Mouse (Mus musculus): ENCODE results near the gene Rbfox1. TPM values are rescaled to one million over a fixed set of nuclear protein-coding genes. Genes with fewer than 3 reads are reported as not detected.

The Rbfox1 gene
- polyA plus RNA-seq, 1 experiment: 1.5 TPM

DNA sequence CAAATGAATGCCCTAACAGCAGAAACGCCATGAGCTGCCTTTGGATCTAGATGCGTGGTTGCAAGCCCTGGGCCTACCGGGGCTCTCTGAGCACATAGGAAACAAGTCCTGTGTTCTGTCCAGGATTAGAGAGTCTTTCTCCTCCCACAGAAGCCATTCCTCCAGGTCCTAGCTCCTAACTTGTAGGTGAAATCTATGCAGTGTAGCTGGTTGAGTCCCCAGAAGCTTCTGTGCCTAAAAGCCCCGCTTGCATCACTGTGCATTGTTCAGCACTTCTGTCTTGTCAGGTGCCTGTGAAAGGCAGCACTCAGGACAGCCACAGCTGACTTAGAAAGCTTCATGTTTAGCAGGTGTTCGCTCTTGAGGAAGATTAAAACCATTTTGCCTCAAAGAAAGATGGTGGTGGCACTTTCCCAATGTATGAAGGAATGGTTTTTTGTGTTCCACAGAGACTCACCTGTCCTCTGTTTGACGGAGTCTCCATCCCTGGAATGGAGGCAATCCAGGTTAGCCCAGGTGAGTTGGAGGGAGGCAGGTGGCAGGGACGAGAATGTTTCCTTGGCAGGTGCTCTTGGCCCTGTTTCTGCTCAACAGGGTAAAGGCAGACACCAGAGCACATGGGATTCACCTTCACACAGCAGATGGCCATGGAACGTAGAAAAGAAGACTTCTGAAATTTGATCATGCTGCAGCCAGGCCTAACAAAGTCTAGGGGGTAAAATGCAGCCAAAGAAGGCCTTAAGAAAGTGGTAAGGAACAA lies 1213.0 kb downstream of the Rbfox1 start:
- H3K4me1 ChIP-seq (ENCODE audit: control insufficient read depth, insufficient read depth, insufficient read length, low read length): no peaks in the 10 kb centered on the region
- H3K4me3 ChIP-seq (ENCODE audit: insufficient read depth, low read depth, low read length): no peak overlapping the region
- no peak overlapping the region for H3K27ac ChIP-seq (replicated peaks; ENCODE audit: low read depth, low read length)

DNA sequence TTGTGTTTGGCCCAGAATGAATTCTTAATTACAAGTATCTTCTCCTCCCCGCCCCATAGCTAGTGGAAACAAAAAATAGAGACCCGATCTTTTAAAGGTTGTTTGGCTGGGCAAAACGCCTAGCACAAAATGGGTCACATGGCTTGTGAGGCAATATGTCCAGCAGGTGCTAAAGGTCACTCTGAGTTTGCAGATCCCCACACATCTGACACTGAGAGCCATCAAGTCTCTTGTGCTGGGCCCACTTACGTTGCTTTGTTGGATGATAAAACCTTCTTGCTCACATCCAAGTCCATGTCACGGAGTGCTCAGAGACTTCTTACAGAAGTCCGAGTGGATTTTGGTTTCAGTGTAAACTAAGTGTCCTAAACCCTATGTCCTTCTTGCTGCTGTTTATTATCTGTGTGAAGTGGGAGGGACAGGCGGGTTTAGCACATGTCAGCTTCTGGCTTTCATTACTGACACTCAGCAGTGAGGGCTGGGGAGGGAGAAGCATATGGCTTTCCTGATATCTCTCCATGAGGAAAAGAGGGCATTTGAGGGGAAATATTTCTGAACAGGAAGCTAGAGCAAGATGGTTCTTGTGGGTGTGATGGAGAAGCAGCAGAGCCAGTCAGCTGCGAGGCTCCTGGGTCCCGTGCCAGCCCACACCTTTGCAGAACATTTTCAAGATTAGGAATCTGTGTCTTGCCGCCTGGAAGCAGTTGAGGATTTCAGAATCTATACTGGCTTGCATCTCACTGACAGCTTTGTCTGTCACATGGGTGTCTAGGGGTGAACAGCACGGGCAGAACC lies 1214.5 kb downstream of the Rbfox1 start:
- no peaks in the 10 kb centered on the region for H3K4me1 ChIP-seq (ENCODE audit: control insufficient read depth, insufficient read depth, insufficient read length, low read length)
- no peak overlapping the region for H3K4me3 ChIP-seq (ENCODE audit: insufficient read depth, low read depth, low read length)
- H3K27ac ChIP-seq (replicated peaks; ENCODE audit: low read depth, low read length): no peak overlapping the region

DNA sequence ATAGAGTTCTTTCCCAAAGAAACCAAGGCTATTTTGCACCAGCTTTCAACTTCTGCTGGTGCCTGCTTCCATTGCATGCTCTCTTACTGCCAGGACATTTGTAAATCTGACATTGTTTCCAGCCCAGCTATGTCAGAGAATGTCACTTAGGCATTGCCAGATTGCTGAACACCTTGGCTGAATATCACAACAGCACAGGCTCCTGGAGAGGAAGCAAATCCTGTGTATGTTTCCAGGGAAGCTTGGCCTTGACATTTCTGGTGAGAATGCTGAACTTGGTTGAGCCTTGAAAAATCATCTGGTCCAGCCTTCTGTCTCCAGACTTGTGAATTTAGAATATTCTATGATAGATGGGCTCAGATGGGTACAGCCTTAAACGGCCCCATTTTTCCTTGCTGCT lies 1217.3 kb downstream of the Rbfox1 start:
- Histone ChIP-seq H3K4me1 (ENCODE audit: control insufficient read depth, insufficient read depth, insufficient read length, low read length) (no peaks in the 10 kb centered on the region), H3K27ac (replicated peaks; ENCODE audit: low read depth, low read length) (no peak overlapping the region), H3K4me3 (ENCODE audit: insufficient read depth, low read depth, low read length) (no peak overlapping the region)

DNA sequence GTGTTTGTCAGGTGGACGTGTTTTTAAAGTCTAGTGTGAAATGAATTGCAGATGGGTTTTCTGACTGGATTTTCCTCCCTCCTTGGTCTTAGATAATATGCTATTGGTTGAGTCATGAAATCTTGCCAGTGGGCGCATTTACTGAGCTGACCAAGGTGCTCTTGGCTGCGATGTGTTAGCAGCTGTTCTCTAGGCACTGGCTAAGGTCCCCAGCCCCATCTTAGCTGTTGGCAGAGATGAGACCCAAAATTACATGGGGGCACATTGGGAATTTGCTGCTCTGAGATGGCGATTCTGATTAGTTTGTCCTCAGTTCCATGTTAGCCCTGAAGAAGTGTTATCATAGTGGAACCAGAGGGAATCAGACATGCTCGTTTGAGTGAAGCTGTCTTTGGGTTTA lies 1218.1 kb downstream of the Rbfox1 start:
- Histone ChIP-seq H3K27ac (replicated peaks; ENCODE audit: low read depth, low read length) (no peak overlapping the region), H3K4me1 (ENCODE audit: control insufficient read depth, insufficient read depth, insufficient read length, low read length) (no peaks in the 10 kb centered on the region), H3K4me3 (ENCODE audit: insufficient read depth, low read depth, low read length) (no peak overlapping the region)

DNA sequence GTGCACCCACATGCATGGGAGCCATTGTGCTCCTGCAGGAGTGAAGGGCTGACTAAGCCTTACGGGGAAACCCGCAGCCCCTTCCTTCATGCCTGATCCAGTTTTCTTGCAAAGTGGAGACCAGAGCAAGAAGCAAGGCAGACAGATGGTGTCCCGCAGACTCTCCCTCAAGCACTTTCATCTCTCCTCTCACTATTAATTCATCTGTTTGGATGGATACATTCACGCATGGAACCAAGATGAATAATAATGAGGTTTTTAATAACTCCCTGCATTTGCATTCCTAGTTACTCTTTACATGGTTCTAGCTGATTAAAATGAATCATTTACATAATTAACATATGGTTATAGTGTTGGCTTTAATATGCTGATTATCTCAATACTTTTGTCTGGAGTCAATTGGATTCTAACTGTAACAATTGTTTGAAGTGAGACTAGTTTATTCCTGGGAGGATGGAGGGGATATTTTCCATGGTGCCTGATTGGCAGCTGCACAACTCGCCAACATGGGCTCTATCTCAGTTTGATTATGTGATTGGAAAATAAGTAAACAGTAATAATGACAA lies 1221.4 kb downstream of the Rbfox1 start:
- no peaks in the 10 kb centered on the region for H3K4me1 ChIP-seq (ENCODE audit: control insufficient read depth, insufficient read depth, insufficient read length, low read length)
- H3K27ac ChIP-seq (replicated peaks; ENCODE audit: low read depth, low read length): no peak overlapping the region
- H3K4me3 ChIP-seq (ENCODE audit: insufficient read depth, low read depth, low read length): no peak overlapping the region

DNA sequence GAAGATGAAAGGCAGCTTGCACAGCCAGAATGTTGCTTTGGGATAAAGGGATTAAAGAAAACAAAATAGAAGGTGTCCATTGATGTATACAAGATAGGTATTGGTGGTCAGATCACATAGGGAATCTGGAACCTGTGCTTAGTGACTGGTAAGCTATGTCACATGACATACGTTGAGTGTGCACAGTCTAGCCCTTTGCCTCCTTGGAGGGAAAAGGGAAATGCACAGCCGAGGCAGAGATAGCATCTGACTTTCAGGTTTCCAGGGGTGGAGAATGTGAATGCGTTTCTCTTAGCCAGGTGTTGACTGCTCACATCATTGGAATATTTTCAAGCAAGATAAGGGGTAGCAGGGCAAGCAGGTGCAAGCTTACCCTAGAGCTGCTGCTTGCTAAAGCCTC lies 1230.8 kb downstream of the Rbfox1 start:
- Histone ChIP-seq H3K4me3 (ENCODE audit: insufficient read depth, low read depth, low read length) (no peak overlapping the region), H3K4me1 (ENCODE audit: control insufficient read depth, insufficient read depth, insufficient read length, low read length) (no peaks in the 10 kb centered on the region), H3K27ac (replicated peaks; ENCODE audit: low read depth, low read length) (no peak overlapping the region)

DNA sequence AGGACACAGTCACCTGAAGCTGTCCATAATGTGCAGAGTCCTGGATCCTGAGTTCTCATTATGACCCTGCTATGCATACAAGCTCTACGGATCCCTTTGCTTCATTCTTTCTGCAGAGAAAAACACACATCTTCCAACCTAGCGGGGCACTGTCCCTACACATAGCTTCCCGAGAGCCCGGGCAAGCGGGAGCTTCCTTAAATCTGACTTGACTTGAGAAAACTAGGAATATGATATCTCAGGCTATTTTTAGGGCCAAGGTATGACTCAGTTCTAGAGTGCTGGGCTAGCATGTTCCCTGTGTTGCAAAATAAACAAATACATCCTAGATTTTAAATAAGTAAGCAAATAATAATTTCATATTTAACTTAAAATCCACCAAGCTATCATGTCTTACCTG lies 1244.4 kb downstream of the Rbfox1 start:
- H3K4me3 ChIP-seq (ENCODE audit: insufficient read depth, low read depth, low read length): no peak overlapping the region
- H3K4me1 ChIP-seq (ENCODE audit: control insufficient read depth, insufficient read depth, insufficient read length, low read length): no peaks in the 10 kb centered on the region
- H3K27ac ChIP-seq (replicated peaks; ENCODE audit: low read depth, low read length): no peak overlapping the region

DNA sequence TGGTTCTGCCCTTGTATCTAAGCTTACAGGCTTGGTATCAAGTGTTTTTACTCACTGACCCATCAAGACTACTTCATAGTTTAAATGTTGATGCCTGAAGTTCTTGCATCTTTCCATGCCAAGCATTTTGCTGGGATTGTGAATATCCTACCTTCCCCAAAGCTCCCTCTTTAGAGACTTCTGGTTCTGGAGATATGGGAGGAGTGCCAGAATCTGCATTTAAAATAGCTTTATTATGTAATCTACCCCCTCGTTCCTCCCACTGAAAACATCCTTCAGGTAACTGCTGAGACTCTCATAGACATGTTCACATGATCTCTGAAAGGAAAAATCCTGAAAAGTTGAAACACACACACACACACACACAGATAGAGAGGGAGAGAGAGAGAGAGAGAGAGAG lies 1247.3 kb downstream of the Rbfox1 start:
- Histone ChIP-seq H3K4me3 (ENCODE audit: insufficient read depth, low read depth, low read length) (no peak overlapping the region), H3K4me1 (ENCODE audit: control insufficient read depth, insufficient read depth, insufficient read length, low read length) (no peaks in the 10 kb centered on the region), H3K27ac (replicated peaks; ENCODE audit: low read depth, low read length) (no peak overlapping the region)

DNA sequence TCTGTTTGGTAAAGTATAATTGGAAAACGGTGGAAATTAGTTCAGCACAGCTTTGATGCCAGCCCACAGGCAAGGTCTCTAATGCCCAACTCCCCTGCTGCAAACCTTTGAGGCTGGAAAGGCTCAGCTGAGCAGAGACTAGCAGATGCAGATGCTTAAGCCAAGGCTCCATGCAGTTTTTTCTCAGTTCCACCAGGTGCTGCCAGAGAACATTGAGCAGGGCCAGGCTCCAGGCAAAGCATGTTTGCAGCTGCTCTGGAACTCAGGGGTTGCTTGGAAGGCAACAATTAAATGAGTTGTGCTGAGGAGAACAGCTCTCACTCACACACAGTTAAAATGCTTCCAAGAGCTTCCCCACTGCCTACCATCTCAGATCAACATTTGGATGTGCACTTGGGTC lies 1251.8 kb downstream of the Rbfox1 start:
- Histone ChIP-seq H3K4me3 (ENCODE audit: insufficient read depth, low read depth, low read length) (no peak overlapping the region), H3K4me1 (ENCODE audit: control insufficient read depth, insufficient read depth, insufficient read length, low read length) (no peaks in the 10 kb centered on the region), H3K27ac (replicated peaks; ENCODE audit: low read depth, low read length) (no peak overlapping the region)

DNA sequence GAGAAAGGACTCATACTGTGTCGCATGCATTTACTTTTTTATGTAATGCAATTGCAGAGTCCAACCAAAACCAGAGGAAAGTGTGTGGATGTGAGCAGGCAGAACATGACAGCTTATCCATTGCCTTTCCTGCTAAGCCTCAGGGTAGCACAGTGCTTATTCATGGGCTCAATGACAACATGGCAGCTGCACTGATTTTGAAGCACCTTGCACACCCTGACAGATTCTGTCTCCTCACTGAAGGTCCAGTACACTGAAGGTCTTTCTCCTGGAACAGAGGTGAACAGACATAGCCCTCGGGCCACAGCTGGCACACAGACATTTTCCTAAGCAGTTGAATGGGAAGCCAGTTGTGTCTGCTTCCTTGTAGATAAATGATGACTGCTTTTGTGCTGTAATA lies 1254.3 kb downstream of the Rbfox1 start:
- Histone ChIP-seq H3K4me3 (ENCODE audit: insufficient read depth, low read depth, low read length) (no peak overlapping the region), H3K4me1 (ENCODE audit: control insufficient read depth, insufficient read depth, insufficient read length, low read length) (no peaks in the 10 kb centered on the region)

DNA sequence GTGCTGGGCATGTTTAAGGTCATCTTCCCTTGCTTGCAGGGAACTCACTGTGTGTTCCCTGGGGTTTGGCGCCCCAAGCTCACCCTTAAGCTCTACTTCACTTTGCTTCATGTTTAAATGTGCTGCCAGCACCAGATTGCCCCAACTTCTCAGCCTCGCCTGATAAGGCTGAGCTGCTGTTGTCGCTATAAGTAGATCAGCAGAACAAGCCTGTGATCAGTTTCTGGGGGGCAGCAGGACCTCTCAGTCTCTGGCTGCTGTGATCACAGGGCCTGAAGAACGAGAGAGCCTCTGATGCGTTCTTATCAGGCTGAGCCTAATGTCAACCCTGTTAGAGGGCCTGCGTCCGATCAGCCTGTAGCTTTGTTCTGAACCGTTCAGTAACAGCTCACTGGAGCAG lies 1255.8 kb downstream of the Rbfox1 start:
- Histone ChIP-seq H3K4me3 (ENCODE audit: insufficient read depth, low read depth, low read length) (no peak overlapping the region), H3K4me1 (ENCODE audit: control insufficient read depth, insufficient read depth, insufficient read length, low read length) (no peaks in the 10 kb centered on the region), H3K27ac (replicated peaks; ENCODE audit: low read depth, low read length) (no peak overlapping the region)

More for the DNA sequence above, 1254.3 kb downstream of the Rbfox1 start:
- H3K27ac ChIP-seq (replicated peaks; ENCODE audit: low read depth, low read length): no peak overlapping the region

DNA sequence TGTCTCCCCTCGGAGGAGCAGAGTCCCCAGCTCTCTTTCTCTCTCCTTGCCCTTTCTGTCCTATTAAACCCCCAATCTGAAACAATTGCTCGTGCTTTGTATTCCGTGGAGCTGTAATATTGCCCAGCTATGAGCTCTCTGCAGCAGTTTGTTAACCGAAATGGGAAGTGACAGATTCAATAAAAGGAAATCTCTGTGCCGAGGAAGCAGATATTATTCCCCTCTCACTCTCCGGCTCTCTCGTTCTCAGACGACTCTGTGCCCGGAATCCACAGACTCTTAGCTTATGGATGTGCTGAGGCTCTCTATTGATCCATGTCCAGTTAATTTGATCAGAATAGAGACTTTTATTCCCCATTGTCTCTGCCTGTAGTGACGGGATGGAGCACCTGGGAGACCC lies 1260.3 kb downstream of the Rbfox1 start:
- Histone ChIP-seq H3K4me1 (ENCODE audit: control insufficient read depth, insufficient read depth, insufficient read length, low read length) (no peaks in the 10 kb centered on the region), H3K27ac (replicated peaks; ENCODE audit: low read depth, low read length) (no peak overlapping the region), H3K4me3 (ENCODE audit: insufficient read depth, low read depth, low read length) (no peak overlapping the region)

DNA sequence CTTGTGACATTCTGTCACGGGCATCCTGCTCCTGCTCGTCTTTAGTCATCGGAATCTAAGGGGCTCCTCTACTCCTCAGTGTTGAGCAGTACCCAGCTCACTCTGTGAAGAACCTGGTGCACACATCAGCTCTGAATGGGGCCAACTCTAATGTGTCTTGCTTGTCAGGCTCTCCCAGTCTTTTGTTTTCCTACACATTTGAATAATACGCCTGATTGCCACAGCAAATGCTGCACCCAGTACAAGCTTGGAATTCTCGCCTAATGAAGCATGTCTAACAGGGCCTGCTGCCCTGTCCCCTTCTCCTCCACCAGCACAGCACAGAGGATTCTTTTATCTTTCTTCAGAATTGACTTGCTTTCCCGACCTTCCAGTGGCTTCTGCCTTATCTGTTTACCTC lies 1261.3 kb downstream of the Rbfox1 start:
- no peak overlapping the region for H3K27ac ChIP-seq (replicated peaks; ENCODE audit: low read depth, low read length)
- no peak overlapping the region for H3K4me3 ChIP-seq (ENCODE audit: insufficient read depth, low read depth, low read length)
- H3K4me1 ChIP-seq (ENCODE audit: control insufficient read depth, insufficient read depth, insufficient read length, low read length): no peaks in the 10 kb centered on the region

DNA sequence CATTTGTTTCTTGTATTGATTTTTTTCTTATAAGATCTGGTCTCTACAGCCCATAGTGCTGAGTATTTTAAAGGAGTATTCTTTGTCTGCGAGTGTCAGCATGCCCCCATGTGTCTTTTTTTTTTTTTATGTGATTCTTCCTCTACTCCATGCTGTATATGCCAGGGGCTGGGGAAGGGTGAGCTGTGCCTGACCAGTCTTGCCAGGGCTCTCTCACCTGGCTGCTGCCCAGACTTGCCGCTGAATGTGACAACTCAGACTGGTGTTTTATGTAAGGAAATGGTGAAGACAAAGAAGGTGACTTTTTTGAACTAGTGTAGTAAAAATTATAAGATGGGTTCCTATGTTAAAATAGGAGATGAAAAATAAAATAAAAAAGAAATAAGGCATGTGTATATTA lies 1262.7 kb downstream of the Rbfox1 start:
- Histone ChIP-seq H3K4me3 (ENCODE audit: insufficient read depth, low read depth, low read length) (no peak overlapping the region), H3K4me1 (ENCODE audit: control insufficient read depth, insufficient read depth, insufficient read length, low read length) (no peaks in the 10 kb centered on the region), H3K27ac (replicated peaks; ENCODE audit: low read depth, low read length) (no peak overlapping the region)

DNA sequence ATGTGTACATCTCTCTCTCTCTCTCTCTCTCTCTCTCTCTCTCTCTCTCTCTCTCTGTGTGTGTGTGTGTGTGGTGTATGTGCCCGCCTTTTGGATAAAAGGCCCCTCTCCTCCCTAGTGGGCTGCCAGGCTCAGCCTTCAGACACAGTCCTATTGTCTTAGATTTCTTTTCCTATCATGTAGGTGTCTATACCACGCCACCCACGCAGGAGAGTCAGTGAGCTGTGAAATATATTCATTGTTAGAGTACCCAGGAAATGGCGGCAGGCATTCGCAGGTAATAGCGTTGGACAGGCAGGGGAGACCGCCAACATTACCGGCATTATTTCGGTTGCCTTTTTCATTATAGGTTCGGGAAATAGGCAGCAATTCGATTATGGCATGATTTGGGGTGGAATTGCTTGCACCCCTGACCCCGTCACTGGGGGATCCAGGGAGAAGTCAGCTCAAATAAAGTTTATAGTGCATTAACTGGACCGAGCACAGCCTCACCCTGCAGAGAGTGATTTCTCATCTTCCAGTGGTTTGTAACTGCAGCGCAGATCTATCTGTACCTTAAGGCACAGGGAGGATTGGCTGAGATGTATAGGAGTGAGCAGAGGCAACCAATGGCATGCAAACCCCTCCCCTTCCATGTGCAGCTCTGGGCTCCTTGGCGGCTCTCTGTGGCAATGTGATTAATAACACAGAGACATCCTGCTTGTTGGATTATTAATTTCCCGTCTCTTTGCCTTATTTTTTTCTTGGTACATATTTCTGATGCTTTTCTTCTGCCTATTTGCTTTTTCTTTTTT lies 1264.1 kb downstream of the Rbfox1 start:
- no peaks in the 10 kb centered on the region for H3K4me1 ChIP-seq (ENCODE audit: control insufficient read depth, insufficient read depth, insufficient read length, low read length)
- no peak overlapping the region for H3K4me3 ChIP-seq (ENCODE audit: insufficient read depth, low read depth, low read length)
- no peak overlapping the region for H3K27ac ChIP-seq (replicated peaks; ENCODE audit: low read depth, low read length)

Data from brown adipose tissue, adult 24 weeks (tissue).